Mouse (Mus musculus) cerebellum, postnatal 36 days (tissue): Measurements from ENCODE around the gene Fos.
"Not testable (repeated sequence)": the region's sequence is repeated elsewhere in the genome, so short reads cannot be mapped to it uniquely, and the experiment has no call there.

Source experiments
- DNase-seq, 2 experiments: peaks; one replicate each; pipeline ENCODE4 v3.0.0; 2021 to 2022; ENCODE audit warnings: mixed read lengths in 2 of 2

The Fos gene

DNA sequence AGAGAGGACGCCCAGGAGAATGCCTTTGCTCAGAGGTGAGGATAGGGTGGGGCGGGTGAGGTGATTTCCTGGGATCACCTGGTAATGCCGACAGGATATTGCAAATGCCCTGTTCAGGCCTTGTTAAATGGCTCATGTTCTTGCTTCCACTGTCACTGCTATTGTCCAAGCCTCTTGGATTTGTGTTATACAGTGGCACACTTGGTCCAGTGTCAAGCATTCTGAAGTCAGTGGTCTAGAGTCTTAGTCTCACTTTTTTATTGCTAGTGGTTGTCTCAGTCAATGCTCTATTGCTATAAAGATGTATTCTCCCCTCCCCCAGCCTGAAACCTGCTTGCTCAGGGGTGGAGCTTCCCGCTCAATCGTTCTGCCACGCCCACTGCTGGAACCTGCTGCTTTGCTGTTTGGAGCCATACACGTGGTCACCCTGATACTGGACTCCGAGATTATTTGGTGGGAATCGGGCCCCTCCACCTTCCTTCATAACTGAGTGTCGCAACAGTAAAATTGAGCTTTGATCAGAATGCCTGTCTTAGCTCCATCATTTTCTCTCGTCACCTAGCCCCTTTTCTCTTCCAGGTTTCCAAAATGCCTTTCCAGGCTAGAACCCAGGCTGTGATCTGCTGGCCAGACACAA, 51.3 kb downstream of the Fos start:
- DNase-seq, result not testable (repeated sequence)
